Mouse (Mus musculus): ENCODE measurements around the gene Pp2d1.

DNA sequence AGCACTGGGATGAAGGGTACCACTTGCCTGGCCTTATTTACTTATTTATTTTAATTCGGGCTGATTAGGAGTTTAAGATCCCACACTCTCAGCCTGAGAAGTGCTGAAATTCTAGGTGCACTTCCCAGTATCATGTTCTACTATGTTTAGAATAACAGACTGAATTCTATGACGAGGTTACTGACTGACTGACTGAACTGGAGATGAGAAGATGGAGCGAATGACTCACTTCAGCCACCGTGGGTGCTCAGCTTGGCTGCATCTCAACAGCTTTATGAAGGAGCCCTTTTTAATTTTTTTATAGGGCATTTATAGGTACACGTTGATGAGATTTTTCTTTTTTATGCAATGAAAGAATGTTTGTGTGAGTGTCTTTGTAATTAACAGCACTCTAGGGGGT lies 38.5 kb upstream of the Pp2d1 start:
- TF ChIP-seq ZNF384 (IDR thresholded peaks at IDR 0.05; ENCODE audit: low read depth, low read length) (no peak), CHD2 (IDR thresholded peaks at IDR 0.05; ENCODE audit: low read depth, low read length) (no peak), MAFK (IDR thresholded peaks at IDR 0.05; ENCODE audit: insufficient read depth, low read depth, low read length) (no peak), HCFC1 (IDR thresholded peaks at IDR 0.05; ENCODE audit: borderline replicate concordance, insufficient read depth, low read length) (no peak), ZC3H11A (IDR thresholded peaks at IDR 0.05; ENCODE audit: borderline replicate concordance, low read depth, low read length) (no peak)

Data from ES-E14 (cell line).